Mouse (Mus musculus): ENCODE results near the gene Ano7.

GRCm38 (mm10) chr1:93387198-93387597 lies 13.5 kb downstream of the Ano7 start:
- no peak for TF ChIP-seq POLR2A (IDR thresholded peaks at IDR 0.05; ENCODE audit: insufficient read length, low read depth)
- no peak for TF ChIP-seq E2F4 (IDR thresholded peaks at IDR 0.05; ENCODE audit: insufficient read depth)
